Mouse (Mus musculus) mesoderm, embryonic 11.5 days (tissue): Measurements from ENCODE around the gene Slc37a3.
"Not testable (repeated sequence)": the region's sequence is repeated elsewhere in the genome, so short reads cannot be mapped to it uniquely, and the experiment has no call there.

Experiments
- DNase-seq: peaks from one replicate; pipeline ENCODE4 v3.0.0-alpha.2; 2012; ENCODE audit warnings: low read depth, low spot score

Gene Slc37a3

GRCm38 (mm10) chr6:39379224-39379623, 1.7 kb upstream of the Slc37a3 start:
- no peak for DNase-seq

- DNase-seq = not testable (repeated sequence)
Observed at GRCm38 (mm10) chr6:39378161-39378835, 823 bp upstream of the Slc37a3 start.

- no peak for DNase-seq
Observed at GRCm38 (mm10) chr6:39376775-39377174, 700 bp downstream of the Slc37a3 start.

GRCm38 (mm10) chr6:39373301-39373955, 4.0 kb downstream of the Slc37a3 start:
- peak; percentile 76 for DNase-seq

GRCm38 (mm10) chr6:39372727-39373126, 4.7 kb downstream of the Slc37a3 start:
- DNase-seq = no peak

GRCm38 (mm10) chr6:39372042-39372441, 5.4 kb downstream of the Slc37a3 start:
- no peak for DNase-seq

- no peak for DNase-seq
Observed at GRCm38 (mm10) chr6:39369631-39370030, 7.8 kb downstream of the Slc37a3 start.

GRCm38 (mm10) chr6:39362684-39363083, 14.8 kb downstream of the Slc37a3 start:
- no peak for DNase-seq

GRCm38 (mm10) chr6:39359207-39359606, 18.3 kb downstream of the Slc37a3 start:
- DNase-seq = not testable (repeated sequence)

- no peak for DNase-seq
Observed at GRCm38 (mm10) chr6:39348946-39349345, 28.5 kb downstream of the Slc37a3 start.

GRCm38 (mm10) chr6:39347880-39348814, 29.3 kb downstream of the Slc37a3 start:
- no peak for DNase-seq

- DNase-seq = peak; percentile 83
Observed at GRCm38 (mm10) chr6:39346991-39347501, 30.4 kb downstream of the Slc37a3 start.

- peak; percentile 16 for DNase-seq
Observed at GRCm38 (mm10) chr6:39345430-39345829, 32.0 kb downstream of the Slc37a3 start.

- DNase-seq = peak; percentile 84
Observed at GRCm38 (mm10) chr6:39344020-39344419, 33.5 kb downstream of the Slc37a3 start.

- no peak for DNase-seq
Observed at GRCm38 (mm10) chr6:39341798-39342197, 35.7 kb downstream of the Slc37a3 start.

GRCm38 (mm10) chr6:39338359-39338758, 39.1 kb downstream of the Slc37a3 start:
- DNase-seq = no peak

GRCm38 (mm10) chr6:39334873-39335272, 42.6 kb downstream of the Slc37a3 start:
- no peak for DNase-seq

GRCm38 (mm10) chr6:39334224-39334623, 43.3 kb downstream of the Slc37a3 start:
- DNase-seq = no peak

- no peak for DNase-seq
Observed at GRCm38 (mm10) chr6:39331998-39332700, 45.3 kb downstream of the Slc37a3 start.

- no peak for DNase-seq
Observed at GRCm38 (mm10) chr6:39330981-39331380, 46.5 kb downstream of the Slc37a3 start.

- DNase-seq = no peak
Observed at GRCm38 (mm10) chr6:39320286-39320685, 57.2 kb downstream of the Slc37a3 start.
